Mouse (Mus musculus): ENCODE data around the gene Zdhhc16. TPM values are rescaled to one million over a fixed set of nuclear protein-coding genes. Genes with fewer than 3 reads are reported as not detected.

Zdhhc16 gene
- polyA plus RNA-seq (2012; ENCODE audit: insufficient read depth, insufficient read length, missing spikeins), result 6.6 and 10.9 TPM in 2 replicates

DNA sequence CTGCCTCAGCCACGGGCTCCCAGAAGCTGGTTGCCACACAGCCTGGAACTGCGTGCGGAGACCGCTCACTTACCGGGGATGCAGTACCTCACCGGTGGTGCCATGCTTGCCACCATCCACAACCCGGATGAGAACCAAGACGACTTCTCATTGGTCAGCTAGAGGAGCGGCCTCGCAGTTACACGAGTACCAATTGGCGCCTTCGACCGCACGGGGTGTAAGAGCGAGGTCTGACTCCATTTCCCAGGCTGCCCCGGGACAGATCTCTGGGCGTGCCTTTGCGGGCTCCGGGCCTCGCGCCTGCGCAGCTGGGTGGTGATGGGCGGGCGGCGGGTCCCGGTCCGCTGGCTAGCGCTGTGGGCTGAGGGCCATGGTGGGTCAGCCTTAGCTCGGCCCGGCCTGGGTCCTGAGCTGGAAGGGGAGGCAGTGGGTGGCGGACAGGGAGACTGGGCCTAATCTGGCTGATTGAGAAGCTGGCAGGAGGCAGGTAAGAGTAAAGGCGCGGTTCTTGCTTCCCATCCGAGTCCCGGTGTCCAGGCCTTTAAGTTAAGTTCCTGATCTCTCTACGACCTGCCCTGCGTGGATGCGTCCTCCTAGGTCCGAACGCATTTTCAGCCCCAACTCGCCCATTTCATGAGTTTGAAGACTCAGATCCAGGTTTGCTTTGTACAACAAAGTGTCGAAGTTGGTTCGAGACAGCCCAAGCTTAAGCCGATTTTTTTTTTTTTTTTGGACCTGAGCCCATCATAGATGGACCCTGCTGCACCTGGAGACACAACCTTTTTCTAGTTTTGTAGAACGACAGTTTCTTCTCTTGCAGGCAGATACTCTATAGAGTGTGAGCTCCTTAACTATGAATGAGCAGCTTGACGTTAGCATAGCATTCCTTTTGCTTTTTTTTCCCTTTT lies at the start of gene Zdhhc16, which contains the start of gene Exosc1:
Zdhhc16 (plus strand) TSS at position 302 of the 908 bp plus-strand sequence.
Exosc1 (minus strand) TSS at position 245 of the 908 bp plus-strand sequence.
- H3K4me3 ChIP-seq (ENCODE audit: insufficient read depth, low read depth, low read length), result peak within 1 kb of the TSS; percentile 84
- H3K4me1 ChIP-seq (ENCODE audit: control insufficient read depth, insufficient read depth, insufficient read length, low read length), result peaks cover 4% of the 10 kb centered on the region; the same call in 1 of the 2 replicates
- H3K27ac ChIP-seq (replicated peaks; ENCODE audit: low read depth, low read length), result 0 out of 2 replicates have a peak within 1 kb of the TSS, but pooled peaks have one; percentile 35

DNA sequence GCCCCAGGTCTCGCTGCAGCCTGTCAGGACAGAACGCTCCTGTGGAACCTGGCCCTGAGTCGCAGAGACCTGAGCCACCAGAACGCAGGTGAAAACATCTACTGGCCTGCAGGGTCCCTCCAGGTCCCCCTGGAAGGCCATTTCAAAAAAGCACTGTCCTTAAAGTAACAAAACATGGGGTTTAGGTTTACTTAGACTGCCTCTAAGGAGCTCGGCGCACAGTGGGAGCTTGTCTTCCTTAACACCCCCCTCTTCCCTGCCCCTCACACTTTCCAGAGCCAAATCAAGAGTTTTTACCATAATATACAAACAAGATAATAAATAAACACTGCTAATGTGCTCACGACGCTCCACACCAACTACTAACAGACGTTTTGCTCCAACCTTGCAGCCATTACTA lies 49.4 kb upstream of the Zdhhc16 start:
- H3K4me1 ChIP-seq (ENCODE audit: control insufficient read depth, insufficient read depth, insufficient read length, low read length), result no peaks in the 10 kb centered on the region
- H3K27ac ChIP-seq (replicated peaks; ENCODE audit: low read depth, low read length), result no peak overlapping the region
- no peak overlapping the region for H3K4me3 ChIP-seq (ENCODE audit: insufficient read depth, low read depth, low read length)

DNA sequence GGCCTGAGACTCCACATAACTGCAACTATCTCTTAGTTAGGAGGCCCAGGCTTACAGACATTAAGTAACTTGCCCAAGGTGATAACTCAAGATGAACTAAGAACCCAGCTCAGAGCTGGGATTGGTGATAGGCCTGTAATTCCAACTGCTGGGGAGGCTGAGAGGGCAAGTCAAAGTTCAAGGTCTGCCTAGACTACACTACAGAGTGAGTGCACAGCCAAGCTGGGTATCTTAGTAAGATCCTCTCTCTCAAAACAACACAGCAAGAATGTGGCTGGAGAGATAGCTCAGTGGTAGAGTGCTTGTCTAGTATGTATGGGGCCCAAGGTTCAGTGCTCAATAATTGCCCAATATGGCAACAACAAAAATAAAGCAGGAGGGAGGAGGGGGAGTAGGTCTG lies 45.1 kb upstream of the Zdhhc16 start:
- Histone ChIP-seq H3K4me3 (ENCODE audit: insufficient read depth, low read depth, low read length) (no peak overlapping the region), H3K4me1 (ENCODE audit: control insufficient read depth, insufficient read depth, insufficient read length, low read length) (no peaks in the 10 kb centered on the region), H3K27ac (replicated peaks; ENCODE audit: low read depth, low read length) (no peak overlapping the region)

DNA sequence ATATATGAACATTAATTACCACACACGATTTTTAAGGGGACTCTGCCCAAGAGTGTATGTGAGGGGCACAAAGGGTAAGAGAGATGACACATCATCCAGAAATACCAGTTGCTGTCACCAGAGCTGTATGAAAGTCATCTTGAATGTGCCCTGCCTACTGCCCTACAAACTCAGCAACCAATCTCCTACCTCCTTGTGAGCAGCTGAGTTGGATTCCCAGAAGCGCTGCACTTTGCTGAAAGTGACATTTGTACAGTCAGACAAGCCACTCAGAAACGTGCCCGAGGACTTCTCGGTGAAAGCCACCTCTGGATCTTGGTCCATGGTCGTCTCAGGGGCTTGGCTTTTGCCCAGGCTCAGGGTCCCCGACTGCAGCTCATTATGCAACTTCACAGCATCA lies 38.3 kb upstream of the Zdhhc16 start:
- Histone ChIP-seq H3K4me1 (ENCODE audit: control insufficient read depth, insufficient read depth, insufficient read length, low read length) (no peaks in the 10 kb centered on the region), H3K4me3 (ENCODE audit: insufficient read depth, low read depth, low read length) (peak overlapping the region; percentile 65), H3K27ac (replicated peaks; ENCODE audit: low read depth, low read length) (no peak overlapping the region)

DNA sequence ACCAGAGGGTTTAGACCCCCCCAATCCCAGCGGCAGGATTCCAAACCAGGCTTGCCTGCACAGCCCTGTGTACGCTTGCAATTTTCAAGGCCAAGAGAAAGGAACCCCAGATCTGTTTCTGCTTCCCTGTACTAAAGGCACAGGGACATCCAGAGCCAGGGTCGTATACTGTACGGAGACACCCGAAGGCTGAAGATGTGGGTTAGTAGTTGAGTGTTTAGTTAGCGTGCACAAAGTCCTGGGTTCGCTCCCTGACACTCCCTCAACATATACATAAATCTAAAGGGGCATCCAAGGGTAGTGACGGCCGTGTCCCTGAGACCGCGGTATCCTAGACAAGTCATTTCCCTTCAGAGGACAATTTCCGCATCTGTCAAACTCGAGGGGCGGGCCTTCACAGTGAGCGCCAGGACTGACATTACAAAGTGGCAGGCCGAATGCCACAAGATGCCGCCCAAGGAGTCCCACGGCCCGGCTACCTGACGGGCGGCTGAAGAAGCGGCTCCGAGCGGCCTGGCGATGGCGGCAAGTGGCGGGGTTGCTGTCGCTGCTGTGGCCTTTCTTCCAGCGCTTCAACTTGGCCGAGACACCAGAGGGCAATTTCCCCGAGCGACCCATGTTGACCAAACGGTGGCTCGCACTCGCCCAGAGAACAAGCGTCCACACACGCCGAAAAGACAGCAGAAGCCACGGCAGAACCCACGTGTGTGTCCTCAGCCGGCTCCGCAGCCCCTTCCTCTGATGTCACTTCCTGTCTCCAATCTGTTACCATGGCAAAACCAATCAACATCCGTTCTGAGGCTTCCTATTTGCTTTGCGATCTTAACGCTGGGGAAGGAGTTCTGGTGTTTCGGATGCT lies 37.6 kb upstream of the Zdhhc16 start, which contains the start of gene Rrp12:
Rrp12 (minus strand) TSS at position 714 of the 859 bp plus-strand sequence.
- peak within 1 kb of the TSS; percentile 65 for H3K4me3 ChIP-seq (ENCODE audit: insufficient read depth, low read depth, low read length)
- no peak within 1 kb of the TSS for H3K27ac ChIP-seq (replicated peaks; ENCODE audit: low read depth, low read length)
- no peaks in the 10 kb centered on the region for H3K4me1 ChIP-seq (ENCODE audit: control insufficient read depth, insufficient read depth, insufficient read length, low read length)

DNA sequence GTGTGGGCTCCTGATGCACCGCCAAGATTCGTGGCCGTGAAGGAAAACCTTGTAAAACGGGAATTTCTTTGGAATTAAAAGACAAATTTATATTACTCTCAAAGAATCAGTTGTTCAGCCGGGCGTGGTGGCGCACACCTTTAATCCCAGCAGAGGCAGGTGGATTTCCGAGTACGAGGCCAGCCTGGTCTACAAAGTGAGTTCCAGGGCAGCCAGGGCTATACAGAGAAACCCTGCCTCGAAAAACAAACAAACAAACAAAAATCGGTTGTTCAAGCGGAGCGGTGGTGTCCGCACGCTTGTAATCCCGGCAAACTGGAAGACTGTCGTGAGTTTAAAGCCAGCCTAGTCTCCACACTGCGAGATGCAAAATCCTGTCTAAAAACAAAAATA lies 37.0 kb upstream of the Zdhhc16 start:
- no peaks in the 10 kb centered on the region for H3K4me1 ChIP-seq (ENCODE audit: control insufficient read depth, insufficient read depth, insufficient read length, low read length)
- peak overlapping the region; percentile 63 for H3K4me3 ChIP-seq (ENCODE audit: insufficient read depth, low read depth, low read length)
- H3K27ac ChIP-seq (replicated peaks; ENCODE audit: low read depth, low read length), result no peak overlapping the region

DNA sequence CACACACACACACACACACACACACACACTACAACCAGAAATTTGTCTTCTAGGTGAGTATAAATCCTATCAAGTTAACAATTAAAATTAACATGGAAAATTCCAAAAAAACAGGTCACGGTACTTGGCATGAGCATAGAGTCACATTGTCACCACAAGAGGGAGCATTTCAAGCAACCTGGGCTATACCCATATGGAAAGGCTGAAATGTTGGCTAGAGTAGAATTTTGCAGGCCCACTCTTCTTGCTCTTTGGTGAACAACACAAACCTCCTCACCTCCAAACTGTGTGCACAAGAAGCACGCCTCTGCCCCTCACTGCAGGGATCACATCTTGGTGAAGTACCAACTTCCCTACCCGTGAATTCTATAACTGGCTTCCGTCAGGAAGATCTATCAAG lies 34.4 kb upstream of the Zdhhc16 start:
- H3K27ac ChIP-seq (replicated peaks; ENCODE audit: low read depth, low read length), result no peak overlapping the region
- H3K4me3 ChIP-seq (ENCODE audit: insufficient read depth, low read depth, low read length), result no peak overlapping the region
- no peaks in the 10 kb centered on the region for H3K4me1 ChIP-seq (ENCODE audit: control insufficient read depth, insufficient read depth, insufficient read length, low read length)

DNA sequence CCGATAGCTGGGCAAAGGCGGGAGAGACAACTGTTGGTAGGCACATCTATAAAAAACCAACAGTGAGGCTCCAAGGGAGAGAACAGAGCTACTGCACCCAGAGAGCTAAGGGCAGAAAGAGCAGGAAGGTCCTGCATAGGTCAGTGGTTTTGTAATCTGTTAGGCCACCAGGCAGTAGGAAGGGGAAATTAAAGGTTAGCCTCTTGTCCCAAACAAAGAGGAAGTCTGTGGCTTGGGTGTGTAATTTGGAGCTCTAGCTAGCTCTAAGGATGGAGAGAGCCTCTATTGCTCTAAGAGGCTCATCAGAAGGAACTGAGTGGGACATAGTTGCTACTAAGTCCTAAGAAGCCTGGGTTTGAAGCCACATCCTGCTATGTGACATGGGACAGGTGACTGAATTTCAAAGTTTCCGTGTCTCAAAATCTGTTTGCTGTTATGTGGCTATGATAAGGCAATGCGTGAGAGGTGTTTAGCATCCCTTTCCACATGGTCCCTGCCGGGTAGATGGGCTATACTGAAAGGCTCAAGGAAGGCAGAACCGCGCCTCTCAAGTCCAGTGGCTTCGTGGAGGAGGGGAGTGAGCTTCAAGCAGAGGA lies 32.7 kb upstream of the Zdhhc16 start:
- Histone ChIP-seq H3K4me1 (ENCODE audit: control insufficient read depth, insufficient read depth, insufficient read length, low read length) (no peaks in the 10 kb centered on the region), H3K4me3 (ENCODE audit: insufficient read depth, low read depth, low read length) (no peak overlapping the region), H3K27ac (replicated peaks; ENCODE audit: low read depth, low read length) (no peak overlapping the region)

DNA sequence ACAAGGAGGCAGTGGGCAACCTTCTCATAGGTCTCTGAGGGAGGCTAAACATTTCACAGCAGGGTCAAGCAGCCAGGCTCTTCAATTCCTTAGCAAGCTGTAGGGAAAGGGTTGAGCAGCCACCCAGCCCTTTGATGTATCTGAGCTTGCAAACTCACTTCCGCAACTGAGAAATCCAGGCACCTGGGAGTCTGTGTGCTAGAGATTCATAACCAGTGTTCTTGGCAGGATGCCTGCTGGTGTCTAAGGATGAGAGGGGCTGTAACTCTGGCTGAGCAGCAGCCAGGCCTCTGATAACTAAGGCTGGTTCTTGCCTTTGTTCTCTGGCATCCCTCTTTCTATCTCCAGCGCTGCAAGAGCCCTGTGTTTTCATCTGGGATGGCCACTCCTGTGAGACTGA lies 31.6 kb upstream of the Zdhhc16 start:
- Histone ChIP-seq H3K27ac (replicated peaks; ENCODE audit: low read depth, low read length) (no peak overlapping the region), H3K4me1 (ENCODE audit: control insufficient read depth, insufficient read depth, insufficient read length, low read length) (no peaks in the 10 kb centered on the region), H3K4me3 (ENCODE audit: insufficient read depth, low read depth, low read length) (no peak overlapping the region)

DNA sequence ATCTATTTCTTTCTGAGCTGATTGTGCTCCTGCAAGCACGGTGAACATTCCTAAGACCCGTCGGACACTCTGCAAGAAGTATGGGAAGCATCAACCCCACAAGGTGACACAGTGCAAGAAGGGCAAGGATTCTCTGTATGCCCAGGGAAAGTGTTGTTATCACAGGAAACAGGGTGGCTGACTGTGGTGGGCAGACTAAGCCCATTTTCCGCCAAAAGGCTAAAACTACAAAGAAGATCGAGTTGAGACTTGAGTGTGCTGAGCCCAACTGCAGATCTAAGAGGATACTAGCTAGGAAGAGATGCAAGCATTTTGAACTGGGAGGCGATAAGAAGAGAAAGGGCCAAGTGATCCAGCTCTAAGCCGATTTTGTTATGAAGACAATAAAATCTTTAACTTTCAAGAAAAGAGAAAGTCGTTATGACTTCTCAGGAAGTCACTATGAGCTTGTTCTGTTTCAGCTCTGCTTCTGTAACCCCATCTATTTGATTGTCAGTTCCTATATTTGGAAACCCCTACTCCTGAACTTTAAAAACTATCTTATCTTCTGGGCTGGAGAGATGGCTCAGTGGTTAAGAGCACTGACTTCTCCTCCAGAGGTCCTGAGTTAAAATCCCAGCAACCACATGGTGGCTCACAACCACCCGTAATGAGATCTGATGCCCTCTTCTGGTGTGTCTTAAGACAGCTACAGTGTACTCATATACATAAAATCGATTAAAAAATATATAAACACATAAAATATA lies 30.3 kb upstream of the Zdhhc16 start:
- Histone ChIP-seq H3K4me1 (ENCODE audit: control insufficient read depth, insufficient read depth, insufficient read length, low read length) (no peaks in the 10 kb centered on the region), H3K27ac (replicated peaks; ENCODE audit: low read depth, low read length) (no peak overlapping the region), H3K4me3 (ENCODE audit: insufficient read depth, low read depth, low read length) (no peak overlapping the region)

DNA sequence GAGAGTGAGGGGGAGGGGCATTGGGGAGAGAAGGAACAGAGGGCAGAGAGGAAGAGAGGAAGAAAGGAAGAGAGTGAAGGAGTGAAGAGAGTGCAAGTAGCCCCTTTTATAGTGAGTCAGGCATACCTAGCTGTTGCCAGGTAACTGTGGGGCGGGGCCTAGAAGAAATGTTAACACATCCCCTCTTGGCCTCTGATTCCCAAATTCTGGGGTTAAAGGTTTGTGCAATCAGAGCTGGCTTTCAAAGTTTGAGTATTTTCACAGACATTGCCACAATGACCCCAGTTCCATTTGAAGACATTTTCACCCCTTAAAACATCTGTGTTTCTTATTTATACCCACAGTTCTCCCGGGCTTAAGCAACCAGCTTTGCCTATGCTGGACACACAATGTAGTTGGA lies 28.0 kb upstream of the Zdhhc16 start:
- Histone ChIP-seq H3K4me3 (ENCODE audit: insufficient read depth, low read depth, low read length) (no peak overlapping the region), H3K4me1 (ENCODE audit: control insufficient read depth, insufficient read depth, insufficient read length, low read length) (no peaks in the 10 kb centered on the region), H3K27ac (replicated peaks; ENCODE audit: low read depth, low read length) (no peak overlapping the region)

DNA sequence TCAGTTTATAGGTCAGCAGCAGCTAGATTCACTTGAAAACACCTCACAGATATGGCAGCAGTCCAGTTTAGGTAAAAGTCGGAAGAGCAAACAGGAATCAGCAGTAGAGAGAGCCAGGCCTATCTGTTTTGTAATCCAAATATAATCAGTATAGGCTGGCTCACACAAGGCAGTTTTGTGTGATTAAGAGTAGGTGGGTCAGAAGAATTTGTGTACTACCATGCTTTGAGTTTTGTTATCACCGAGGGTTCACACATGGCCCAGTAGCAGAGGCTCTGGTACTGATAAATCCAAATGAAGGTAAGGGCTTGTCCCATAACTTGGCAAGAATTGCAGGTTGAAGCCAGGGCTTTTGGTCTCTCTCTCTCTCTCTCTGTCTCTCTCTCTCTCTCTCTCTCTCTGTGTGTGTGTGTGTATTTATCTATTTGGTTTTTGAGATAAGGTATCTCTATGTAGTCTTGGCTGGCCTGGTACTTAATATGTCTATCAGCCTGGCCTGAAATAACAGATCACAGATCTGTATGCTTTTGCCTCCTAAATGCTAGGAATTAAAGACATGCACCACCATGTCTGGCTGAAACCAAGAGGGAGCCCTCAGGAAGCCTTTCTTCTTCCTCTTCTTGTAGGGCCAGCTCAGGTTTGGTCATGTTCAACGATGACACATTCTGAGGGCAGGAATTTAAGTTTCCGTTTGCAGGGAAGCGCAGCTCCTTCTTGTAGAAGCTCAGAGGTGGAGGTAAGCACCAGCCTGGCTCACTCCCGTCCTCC lies 26.8 kb upstream of the Zdhhc16 start:
- Histone ChIP-seq H3K4me3 (ENCODE audit: insufficient read depth, low read depth, low read length) (no peak overlapping the region), H3K27ac (replicated peaks; ENCODE audit: low read depth, low read length) (no peak overlapping the region), H3K4me1 (ENCODE audit: control insufficient read depth, insufficient read depth, insufficient read length, low read length) (no peaks in the 10 kb centered on the region)

DNA sequence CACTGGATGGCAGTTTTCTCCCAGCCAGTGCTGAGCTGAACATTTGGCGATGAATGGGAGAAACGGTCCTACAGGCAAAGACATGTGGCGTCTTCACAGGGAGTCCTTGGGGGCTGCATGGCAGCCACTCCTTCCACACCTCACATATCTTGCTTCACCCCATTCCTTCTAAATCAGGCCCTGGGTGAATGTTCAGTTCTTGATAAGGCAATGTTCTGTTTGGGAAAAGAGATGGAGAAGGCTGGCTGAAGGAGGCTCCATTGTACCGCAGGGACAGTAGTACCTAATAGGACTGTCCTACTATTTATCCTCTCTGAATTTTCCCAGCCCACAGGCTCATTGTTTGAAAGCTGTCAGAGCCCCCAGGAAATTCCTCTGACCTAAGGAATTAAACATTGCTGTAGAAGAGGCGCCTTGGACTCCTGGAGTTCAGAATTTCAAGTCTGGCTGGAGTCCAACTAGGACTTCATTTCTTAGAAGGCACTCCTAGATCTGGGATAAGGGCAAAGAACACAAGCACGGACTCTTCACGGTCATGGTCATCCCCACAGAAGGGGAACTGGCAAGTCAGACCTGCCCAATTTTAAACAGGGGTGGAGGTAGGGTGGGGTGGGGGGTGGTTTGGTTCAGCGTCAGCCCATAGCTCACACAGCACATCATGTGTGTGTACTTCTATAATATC lies 26.1 kb upstream of the Zdhhc16 start:
- no peak overlapping the region for H3K4me3 ChIP-seq (ENCODE audit: insufficient read depth, low read depth, low read length)
- no peak overlapping the region for H3K27ac ChIP-seq (replicated peaks; ENCODE audit: low read depth, low read length)
- H3K4me1 ChIP-seq (ENCODE audit: control insufficient read depth, insufficient read depth, insufficient read length, low read length), result no peaks in the 10 kb centered on the region

All from brown adipose tissue, adult 24 weeks (tissue).